Mouse (Mus musculus): ENCODE results near the gene Mbnl1. TPM values are rescaled to one million over a fixed set of nuclear protein-coding genes. Genes with fewer than 3 reads are reported as not detected.

Mbnl1 gene
- polyA plus RNA-seq, 1 experiment, result 52.3 TPM

DNA sequence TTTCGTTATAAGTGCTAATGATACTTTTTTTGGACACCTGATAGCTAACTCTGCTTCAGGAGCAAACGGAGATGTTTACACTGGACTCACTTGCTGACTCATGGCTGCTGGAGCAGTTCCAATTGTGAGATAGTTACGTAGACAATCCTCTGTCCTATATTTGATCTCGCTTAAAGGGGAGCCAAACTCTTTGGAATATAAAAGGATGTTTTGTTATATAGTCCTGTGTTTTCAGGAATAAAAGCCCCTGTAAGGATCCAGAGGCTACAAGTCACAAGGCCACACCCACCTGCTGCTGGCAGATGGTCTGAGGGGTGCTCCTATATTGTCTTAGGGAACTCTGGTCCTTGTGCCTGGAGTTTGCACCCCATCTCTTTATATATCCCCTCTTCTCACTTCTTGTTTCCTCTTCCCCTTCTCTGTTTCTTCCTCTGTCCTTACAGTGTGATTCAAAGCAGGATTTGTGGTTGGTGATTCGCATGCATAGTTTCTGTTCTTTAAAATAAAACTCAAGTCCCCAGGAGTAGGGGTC, 97.9 kb downstream of the Mbnl1 start:
- 33% methylated on average over 5 of the region's 5 CpGs for WGBS
- H3K36me3 ChIP-seq (ENCODE audit: control insufficient read depth, insufficient read depth, low read length), result no peaks in the 10 kb centered on the region
- DNase-seq, result peak; percentile 86
- H3K4me1 ChIP-seq (ENCODE audit: control insufficient read depth, insufficient read depth, low read length), result peaks cover 14% of the 10 kb centered on the region
- H3K27me3 ChIP-seq (replicated peaks; ENCODE audit: control insufficient read depth, insufficient read depth, low read length), result no peaks in the 10 kb centered on the region
- H3K4me3 ChIP-seq (ENCODE audit: insufficient read depth, low read depth, low read length), result no peak overlapping the region
- 0 out of 2 replicates have a peak overlapping the region, but pooled peaks have one; percentile 50 for H3K27ac ChIP-seq (ENCODE audit: insufficient read depth, low read depth, low read length)
- TF ChIP-seq CTCF (conservative IDR thresholded peaks at IDR 0.05; ENCODE audit: insufficient read depth, insufficient read length, low read depth, low read length) (no peak), POLR2A (IDR thresholded peaks at IDR 0.05; ENCODE audit: low read depth, low read length) (no peak)

GRCm38 (mm10) chr3:60571493-60571892, 98.9 kb downstream of the Mbnl1 start:
- Histone ChIP-seq H3K36me3 (ENCODE audit: control insufficient read depth, insufficient read depth, low read length) (no peaks in the 10 kb centered on the region), H3K27ac (ENCODE audit: insufficient read depth, low read depth, low read length) (no peak overlapping the region), H3K4me1 (ENCODE audit: control insufficient read depth, insufficient read depth, low read length) (peaks cover 16% of the 10 kb centered on the region), H3K4me3 (ENCODE audit: insufficient read depth, low read depth, low read length) (no peak overlapping the region), H3K27me3 (replicated peaks; ENCODE audit: control insufficient read depth, insufficient read depth, low read length) (no peaks in the 10 kb centered on the region)
- DNase-seq, result no peak
- TF ChIP-seq CTCF (conservative IDR thresholded peaks at IDR 0.05; ENCODE audit: insufficient read depth, insufficient read length, low read depth, low read length) (no peak), POLR2A (IDR thresholded peaks at IDR 0.05; ENCODE audit: low read depth, low read length) (no peak)
- 96% methylated on average over 1 of the region's 1 CpGs for WGBS

DNA sequence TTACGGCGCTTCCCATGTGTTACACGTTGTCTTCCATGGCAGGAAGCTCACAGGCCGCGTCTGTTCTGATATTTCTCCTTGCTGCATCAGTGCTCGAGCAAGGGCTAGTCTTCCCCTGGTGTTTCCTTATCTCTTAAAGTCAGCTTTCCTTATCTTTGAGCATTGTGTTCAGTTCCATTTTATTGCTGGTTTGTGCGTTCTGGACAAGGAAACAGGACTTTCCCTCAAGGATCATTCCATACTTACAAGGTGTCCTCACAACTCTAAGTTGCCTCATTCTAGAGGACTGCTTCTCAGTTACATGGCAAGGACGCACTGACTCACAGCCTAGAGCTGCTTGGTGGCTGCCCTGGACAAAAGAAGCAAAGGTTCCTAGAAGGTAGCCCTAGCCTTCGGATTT, 101.6 kb downstream of the Mbnl1 start:
- no peak for TF ChIP-seq CTCF (conservative IDR thresholded peaks at IDR 0.05; ENCODE audit: insufficient read depth, insufficient read length, low read depth, low read length)
- TF ChIP-seq POLR2A (IDR thresholded peaks at IDR 0.05; ENCODE audit: low read depth, low read length), result no peak
- WGBS, result 84% methylated on average over 9 of the region's 9 CpGs
- no peak for DNase-seq
- no peaks in the 10 kb centered on the region for H3K27me3 ChIP-seq (replicated peaks; ENCODE audit: control insufficient read depth, insufficient read depth, low read length)
- H3K4me3 ChIP-seq (ENCODE audit: insufficient read depth, low read depth, low read length), result no peak overlapping the region
- H3K27ac ChIP-seq (ENCODE audit: insufficient read depth, low read depth, low read length), result no peak overlapping the region; the same call in 1 of the 2 replicates
- H3K36me3 ChIP-seq (ENCODE audit: control insufficient read depth, insufficient read depth, low read length), result no peaks in the 10 kb centered on the region
- H3K4me1 ChIP-seq (ENCODE audit: control insufficient read depth, insufficient read depth, low read length), result peaks cover 26% of the 10 kb centered on the region

DNA sequence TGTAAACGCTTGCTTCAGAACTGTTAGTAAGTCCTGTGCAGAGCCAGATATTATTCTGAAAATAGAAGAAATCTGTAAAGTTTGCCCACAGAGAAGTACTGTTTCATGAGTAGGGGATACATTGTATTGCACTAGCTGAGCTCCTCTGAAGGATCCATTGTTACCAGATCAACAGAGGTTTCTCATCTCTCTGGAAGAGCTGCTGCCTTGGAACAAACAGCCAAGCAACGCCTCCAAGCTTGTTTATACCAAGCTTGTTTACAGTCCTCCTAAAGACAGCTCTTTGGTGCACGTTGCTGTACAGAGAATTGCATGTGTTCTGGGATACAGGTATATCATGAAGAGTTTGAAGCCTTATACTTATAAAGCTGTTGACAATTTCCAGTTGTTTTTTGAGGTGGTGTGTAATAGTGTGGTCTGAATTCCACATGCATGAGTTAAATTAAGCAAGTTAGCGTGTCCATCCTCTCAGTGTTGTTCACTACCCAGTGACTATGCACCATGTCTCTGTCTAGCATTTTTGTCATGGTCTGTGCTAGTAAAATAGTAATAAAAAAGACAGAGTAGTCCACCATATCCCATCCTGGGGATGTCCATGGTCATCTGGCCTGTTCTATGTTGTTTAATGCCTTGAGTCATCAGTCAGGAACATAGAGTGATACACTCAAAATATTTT, 102.4 kb downstream of the Mbnl1 start:
- no peaks in the 10 kb centered on the region for H3K27me3 ChIP-seq (replicated peaks; ENCODE audit: control insufficient read depth, insufficient read depth, low read length)
- H3K4me1 ChIP-seq (ENCODE audit: control insufficient read depth, insufficient read depth, low read length), result peaks cover 26% of the 10 kb centered on the region; the same call in 1 of the 2 replicates
- WGBS, result 91% methylated on average over 4 of the region's 4 CpGs
- H3K27ac ChIP-seq (ENCODE audit: insufficient read depth, low read depth, low read length), result no peak overlapping the region
- no peaks in the 10 kb centered on the region for H3K36me3 ChIP-seq (ENCODE audit: control insufficient read depth, insufficient read depth, low read length)
- no peak for DNase-seq
- TF ChIP-seq CTCF (conservative IDR thresholded peaks at IDR 0.05; ENCODE audit: insufficient read depth, insufficient read length, low read depth, low read length) (no peak), POLR2A (IDR thresholded peaks at IDR 0.05; ENCODE audit: low read depth, low read length) (no peak)
- no peak overlapping the region for H3K4me3 ChIP-seq (ENCODE audit: insufficient read depth, low read depth, low read length)

- Histone ChIP-seq H3K27me3 (replicated peaks; ENCODE audit: control insufficient read depth, insufficient read depth, low read length) (no peaks in the 10 kb centered on the region), H3K36me3 (ENCODE audit: control insufficient read depth, insufficient read depth, low read length) (no peaks in the 10 kb centered on the region), H3K4me1 (ENCODE audit: control insufficient read depth, insufficient read depth, low read length) (peaks cover 25% of the 10 kb centered on the region; the same call in 1 of the 2 replicates), H3K4me3 (ENCODE audit: insufficient read depth, low read depth, low read length) (no peak overlapping the region), H3K27ac (ENCODE audit: insufficient read depth, low read depth, low read length) (peak overlapping the region; percentile 90; the same call in 1 of the 2 replicates)
- TF ChIP-seq CTCF (conservative IDR thresholded peaks at IDR 0.05; ENCODE audit: insufficient read depth, insufficient read length, low read depth, low read length), result no peak
- WGBS, result 15% methylated on average over 2 of the region's 2 CpGs
- DNase-seq, result no peak
Observed at GRCm38 (mm10) chr3:60575945-60576344, 103.3 kb downstream of the Mbnl1 start.

GRCm38 (mm10) chr3:60576366-60577046, 103.9 kb downstream of the Mbnl1 start:
- no peak overlapping the region for H3K4me3 ChIP-seq (ENCODE audit: insufficient read depth, low read depth, low read length)
- peak overlapping the region; percentile 90 for H3K27ac ChIP-seq (ENCODE audit: insufficient read depth, low read depth, low read length)
- H3K36me3 ChIP-seq (ENCODE audit: control insufficient read depth, insufficient read depth, low read length), result no peaks in the 10 kb centered on the region
- TF ChIP-seq CTCF (conservative IDR thresholded peaks at IDR 0.05; ENCODE audit: insufficient read depth, insufficient read length, low read depth, low read length) (no peak), POLR2A (IDR thresholded peaks at IDR 0.05; ENCODE audit: low read depth, low read length) (no peak)
- peak; percentile 70 for DNase-seq
- H3K4me1 ChIP-seq (ENCODE audit: control insufficient read depth, insufficient read depth, low read length), result peaks cover 25% of the 10 kb centered on the region; the same call in 1 of the 2 replicates
- 20% methylated on average over 9 of the region's 9 CpGs for WGBS
- H3K27me3 ChIP-seq (replicated peaks; ENCODE audit: control insufficient read depth, insufficient read depth, low read length), result no peaks in the 10 kb centered on the region

DNA sequence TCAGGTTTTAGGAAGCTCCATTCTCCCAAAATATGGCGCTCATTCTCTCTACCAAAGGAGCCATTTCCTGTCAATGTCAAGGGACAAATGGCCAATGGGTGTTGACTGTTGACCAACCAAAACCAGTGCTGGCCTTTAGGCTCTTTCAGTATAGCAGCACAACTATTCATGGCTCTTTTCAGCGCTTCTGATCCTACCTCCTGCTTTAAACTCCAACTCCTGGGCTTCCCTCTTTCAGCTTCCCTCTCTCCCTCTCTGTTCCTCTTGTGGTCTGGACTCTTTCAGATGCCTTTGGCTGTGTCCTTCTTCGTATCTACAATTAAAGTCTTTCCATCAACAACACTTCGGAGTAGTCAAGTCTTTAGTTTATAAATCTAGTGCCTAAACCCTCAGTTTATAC, 107.2 kb downstream of the Mbnl1 start:
- H3K36me3 ChIP-seq (ENCODE audit: control insufficient read depth, insufficient read depth, low read length), result no peaks in the 10 kb centered on the region
- 93% methylated on average over 4 of the region's 4 CpGs for WGBS

More for the DNA sequence above, 107.2 kb downstream of the Mbnl1 start:
- H3K4me1 ChIP-seq (ENCODE audit: control insufficient read depth, insufficient read depth, low read length), result peaks cover 28% of the 10 kb centered on the region; the same call in 1 of the 2 replicates
- H3K27me3 ChIP-seq (replicated peaks; ENCODE audit: control insufficient read depth, insufficient read depth, low read length), result no peaks in the 10 kb centered on the region
- no peak overlapping the region for H3K4me3 ChIP-seq (ENCODE audit: insufficient read depth, low read depth, low read length)
- H3K27ac ChIP-seq (ENCODE audit: insufficient read depth, low read depth, low read length), result no peak overlapping the region
- no peak for DNase-seq
- TF ChIP-seq CTCF (conservative IDR thresholded peaks at IDR 0.05; ENCODE audit: insufficient read depth, insufficient read length, low read depth, low read length) (no peak), POLR2A (IDR thresholded peaks at IDR 0.05; ENCODE audit: low read depth, low read length) (no peak)
